Mouse (Mus musculus): ENCODE data around the gene Tlk2.

- TF ChIP-seq CTCF (IDR thresholded peaks at IDR 0.05) (no peak), EP300 (IDR thresholded peaks at IDR 0.05) (no peak)
Observed at GRCm38 (mm10) chr11:105327101-105327500, 148.5 kb downstream of the Tlk2 start.
